Mouse (Mus musculus): ENCODE measurements at regions not wholly inside any gene's neighbourhood (a gene's known extent, or its start where the extent isn't known, plus 50 kb on each side); places are given as distances from the start of the nearest gene placed in this dataset.

DNA sequence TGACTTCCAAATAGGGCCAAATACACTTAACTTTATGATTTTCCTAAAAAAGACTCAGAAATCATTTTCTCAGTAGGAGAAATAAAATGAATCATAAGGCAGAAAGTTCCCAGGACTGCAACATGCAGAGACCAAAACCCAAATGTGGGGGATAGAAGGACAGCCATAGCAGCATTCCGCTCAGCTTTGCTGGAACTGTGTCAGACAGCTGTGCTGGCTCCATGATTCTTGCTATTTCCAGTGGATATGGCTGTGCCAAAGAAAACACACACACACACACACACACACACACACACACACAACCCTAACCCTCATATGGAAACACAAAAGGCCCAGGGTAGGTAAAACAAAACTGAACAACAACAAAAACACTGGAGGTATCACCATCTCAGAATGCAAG is 78.6 kb upstream of the Tgm3 start:
- TF ChIP-seq BHLHE40 (IDR thresholded peaks at IDR 0.05; ENCODE audit: low read depth, low read length), result no peak
- no peak for TF ChIP-seq CHD1 (IDR thresholded peaks at IDR 0.05; ENCODE audit: low read depth, low read length)
- TF ChIP-seq USF2 (conservative IDR thresholded peaks at IDR 0.05; ENCODE audit: low read depth, low read length), result no peak
- no peak for TF ChIP-seq ELF1 (IDR thresholded peaks at IDR 0.05; ENCODE audit: low read depth, low read length)
- no peak for TF ChIP-seq HCFC1 (IDR thresholded peaks at IDR 0.05; ENCODE audit: low read depth, low read length)
- no peak for TF ChIP-seq TBP (conservative IDR thresholded peaks at IDR 0.05; ENCODE audit: low read depth, low read length)
- TF ChIP-seq CHD2 (IDR thresholded peaks at IDR 0.05; ENCODE audit: low read length), result no peak
- no peak for TF ChIP-seq NRF1 (IDR thresholded peaks at IDR 0.05; ENCODE audit: low read depth, low read length)
- TF ChIP-seq UBTF (IDR thresholded peaks at IDR 0.05; ENCODE audit: low read depth, low read length), result no peak
- no peak for TF ChIP-seq MAZ (IDR thresholded peaks at IDR 0.05; ENCODE audit: low read depth, low read length)
- TF ChIP-seq SIN3A (IDR thresholded peaks at IDR 0.05; ENCODE audit: low read length), result no peak
- no peak for TF ChIP-seq MEF2A (IDR thresholded peaks at IDR 0.05; ENCODE audit: borderline replicate concordance, low read depth, low read length)
- TF ChIP-seq MAX (IDR thresholded peaks at IDR 0.05; ENCODE audit: low read length), result no peak
- no peak for TF ChIP-seq RAD21 (IDR thresholded peaks at IDR 0.05; ENCODE audit: low read depth, low read length)
- no peak for TF ChIP-seq EP300 (IDR thresholded peaks at IDR 0.05; ENCODE audit: low read length)
- no peak for TF ChIP-seq SMC3 (IDR thresholded peaks at IDR 0.05; ENCODE audit: low read depth, low read length)
- TF ChIP-seq E2F4 (IDR thresholded peaks at IDR 0.05; ENCODE audit: insufficient replicate concordance, low read depth, low read length), result no peak
- TF ChIP-seq POLR2AphosphoS2 (IDR thresholded peaks at IDR 0.05; ENCODE audit: low read depth, low read length), result no peak
- H3K9ac ChIP-seq (ENCODE audit: insufficient read depth, low read depth), result no peak overlapping the region

GRCm38 (mm10) chr2:129942824-129943223 is 69.3 kb upstream of the Tgm3 start:
- Histone ChIP-seq H3K27ac (ENCODE audit: insufficient read depth, low read depth) (no peak overlapping the region), H3K4me3 (replicated peaks in 1 of 3; ENCODE audit: low read depth in 2 of 3, low read length in 2 of 3, poor library complexity in 1 of 3) (no peak overlapping the region), H3K9ac (ENCODE audit: insufficient read depth, low read depth) (no peak overlapping the region), H3K4me2 (ENCODE audit: insufficient read depth, low read depth, poor library complexity, severe bottlenecking) (no peak overlapping the region), H3K36me3 (replicated peaks in 1 of 2; ENCODE audit: control insufficient read depth in 1 of 2, insufficient read depth in 1 of 2, low read length in 1 of 2) (no peaks in the 10 kb centered on the region), H3K79me2 (replicated peaks; ENCODE audit: control insufficient read depth, extremely low read depth, insufficient read depth, poor library complexity, severe bottlenecking) (no peaks in the 10 kb centered on the region), H3K4me1 (ENCODE audit: control insufficient read depth in 1 of 2, insufficient read depth in 2 of 2) (peaks cover 0 to under 1% of the 10 kb centered on the region in 2 experiments; a peak in 1 of 4 replicates), H3K9me3 (replicated peaks; ENCODE audit: low read length) (no peaks in the 10 kb centered on the region), H3K27me3 (replicated peaks) (peaks cover 6% of the 10 kb centered on the region)
- in situ Hi-C loops (cut with MboI; ENCODE audit: low pct_ligation_motif_present, low pct_unique_long_range_greater_than_20kb, low sequenced_read_pairs), result no loop called here
- TF ChIP-seq USF2 (conservative IDR thresholded peaks at IDR 0.05; ENCODE audit: low read depth, low read length) (no peak), MAX (IDR thresholded peaks at IDR 0.05; ENCODE audit: low read length) (no peak), GABPA (IDR thresholded peaks at IDR 0.05; ENCODE audit: insufficient replicate concordance, low read depth, low read length) (no peak), CHD2 (IDR thresholded peaks at IDR 0.05; ENCODE audit: low read length) (no peak)
- dilution Hi-C loops (cut with MboI; ENCODE audit: extremely low pct_ligation_motif_present, extremely low pct_unique_long_range_greater_than_20kb, low sequenced_read_pairs), result no loop called here
- DNase-seq (ENCODE audit: extremely low read depth), result no peak

More for the DNA sequence above, 78.6 kb upstream of the Tgm3 start:
- in situ Hi-C loops (cut with MboI; ENCODE audit: low pct_ligation_motif_present, low pct_unique_long_range_greater_than_20kb, low sequenced_read_pairs) (no loop called here), dilution Hi-C loops (cut with MboI; ENCODE audit: extremely low pct_ligation_motif_present, extremely low pct_unique_long_range_greater_than_20kb, low sequenced_read_pairs) (no loop called here)
- H3K27me3 ChIP-seq (replicated peaks), result peaks cover 17% of the 10 kb centered on the region
- H3K4me3 ChIP-seq (replicated peaks in 1 of 3; ENCODE audit: low read depth in 2 of 3, low read length in 2 of 3, poor library complexity in 1 of 3), result no peak overlapping the region
- H3K79me2 ChIP-seq (replicated peaks; ENCODE audit: control insufficient read depth, extremely low read depth, insufficient read depth, poor library complexity, severe bottlenecking), result no peaks in the 10 kb centered on the region
- no peak for DNase-seq (ENCODE audit: extremely low read depth)
- H3K36me3 ChIP-seq (replicated peaks in 1 of 2; ENCODE audit: control insufficient read depth in 1 of 2, insufficient read depth in 1 of 2, low read length in 1 of 2), result no peaks in the 10 kb centered on the region
- no peak overlapping the region for H3K4me2 ChIP-seq (ENCODE audit: insufficient read depth, low read depth, poor library complexity, severe bottlenecking)
- H3K4me1 ChIP-seq (ENCODE audit: control insufficient read depth in 1 of 2, insufficient read depth in 2 of 2), result no peaks in the 10 kb centered on the region
- no peaks in the 10 kb centered on the region for H3K9me3 ChIP-seq (replicated peaks; ENCODE audit: low read length)
- H3K27ac ChIP-seq (ENCODE audit: insufficient read depth, low read depth), result no peak overlapping the region
